Mouse (Mus musculus): ENCODE measurements at regions not wholly inside any gene's neighbourhood (a gene's known extent, or its start where the extent isn't known, plus 50 kb on each side); places are given as distances from the start of the nearest gene placed in this dataset.

- intact Hi-C loops (cut with DNase I) = no loop called here
- DNase-seq = no peak
Observed at GRCm38 (mm10) chr7:138153455-138154167, 243.9 kb downstream of the Tcerg1l start.
